Mouse (Mus musculus): Measurements from ENCODE around the gene Aldh1a1. TPM values are rescaled to one million over a fixed set of nuclear protein-coding genes. Genes with fewer than 3 reads are reported as not detected.

Gene Aldh1a1
- polyA plus RNA-seq (2015; fragmentation: Nextera tagmentation; extraction: Ambion mirVana), result 0.29 and 0.45 TPM in 2 replicates

DNA sequence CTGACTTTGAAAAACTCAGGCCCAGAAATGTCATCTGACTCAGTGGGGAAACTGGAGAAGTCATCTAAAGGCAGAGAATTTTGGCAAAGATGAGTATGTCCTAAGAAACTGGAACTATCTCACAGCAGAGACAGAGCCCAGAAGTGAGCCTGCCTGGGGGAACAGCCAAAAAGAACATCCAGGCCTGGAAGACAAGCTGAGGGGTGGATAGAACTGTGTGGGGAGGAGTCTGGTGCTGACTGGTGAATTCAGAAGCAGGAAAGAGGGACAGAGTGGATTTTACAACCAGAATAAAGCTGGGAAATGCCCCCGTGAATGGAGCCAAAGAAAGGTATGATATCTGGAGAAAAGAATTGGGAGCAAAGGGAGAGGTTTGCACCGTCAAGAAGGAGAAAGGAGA, at the start of gene Aldh1a1:
Gene Aldh1a1, plus strand, starts transcription at position 225 of the 400 bp plus-strand sequence.
- H3K9me3 ChIP-seq, result no peaks in the 10 kb centered on the region
- H3K27ac ChIP-seq, result no peak within 1 kb of the TSS
- H3K4me2 ChIP-seq (replicated peaks), result no peak within 1 kb of the TSS
- H3K9ac ChIP-seq, result no peak within 1 kb of the TSS
- H3K4me3 ChIP-seq, result no peak within 1 kb of the TSS
- H3K4me1 ChIP-seq, result no peaks in the 10 kb centered on the region
- ATAC-seq (ENCODE audit: low FRiP score, low read depth), result no peak
- no peaks in the 10 kb centered on the region for H3K27me3 ChIP-seq
- WGBS, result 63% methylated on average over 2 of the region's 2 CpGs
- no peaks in the 10 kb centered on the region for H3K36me3 ChIP-seq

DNA sequence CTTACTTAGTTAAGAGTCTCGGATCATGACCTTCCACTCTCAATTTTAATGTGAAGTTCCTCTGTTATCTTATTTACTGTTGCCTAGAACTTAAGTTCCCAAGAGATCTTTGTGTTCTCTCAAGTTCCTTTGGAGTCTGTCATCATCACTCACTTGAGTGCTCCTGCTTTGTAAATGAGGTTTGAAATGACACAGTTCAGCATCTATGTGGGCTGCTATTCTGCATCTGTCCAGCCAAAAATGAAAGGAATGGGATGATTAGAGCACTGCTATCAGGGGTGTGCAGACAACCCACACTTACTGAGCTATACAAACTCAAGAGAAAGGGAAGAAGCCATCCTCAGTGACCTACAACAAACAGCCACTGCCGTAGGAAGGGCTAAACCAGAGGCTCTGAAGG, 44.7 kb upstream of the Aldh1a1 start:
- no peak overlapping the region for H3K4me2 ChIP-seq (replicated peaks)

DNA sequence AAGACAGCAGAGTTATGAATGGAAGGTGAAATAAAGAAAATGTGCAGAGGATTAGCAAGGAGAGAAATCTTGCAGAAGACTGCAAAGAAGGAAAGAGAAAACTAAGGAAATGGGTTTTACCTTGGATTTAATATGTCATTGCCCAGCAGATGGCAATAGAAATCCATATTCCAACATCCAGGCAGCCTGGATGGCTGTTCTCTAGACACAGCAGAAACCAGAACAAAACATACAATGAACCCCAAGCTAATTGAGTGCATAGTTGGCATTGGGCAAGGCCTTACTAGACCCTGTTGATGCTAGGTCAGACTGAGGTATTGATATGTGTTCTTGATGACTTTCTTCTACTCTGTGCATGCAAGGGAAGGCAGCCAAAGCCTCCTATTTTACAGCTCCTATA, 43.0 kb upstream of the Aldh1a1 start:
- Histone ChIP-seq H3K27me3 (no peaks in the 10 kb centered on the region), H3K4me1 (no peaks in the 10 kb centered on the region), H3K9ac (no peak overlapping the region), H3K27ac (no peak overlapping the region), H3K4me3 (no peak overlapping the region), H3K36me3 (no peaks in the 10 kb centered on the region), H3K9me3 (no peaks in the 10 kb centered on the region), H3K4me2 (replicated peaks) (no peak overlapping the region)
- no peak for ATAC-seq (ENCODE audit: low FRiP score, low read depth)

More for the DNA sequence above, 44.7 kb upstream of the Aldh1a1 start:
- Histone ChIP-seq H3K9me3 (no peaks in the 10 kb centered on the region), H3K27me3 (no peaks in the 10 kb centered on the region), H3K4me1 (no peaks in the 10 kb centered on the region), H3K27ac (no peak overlapping the region), H3K4me3 (no peak overlapping the region), H3K9ac (no peak overlapping the region), H3K36me3 (no peaks in the 10 kb centered on the region)
- WGBS, result 82% methylated on average over 2 of the region's 2 CpGs
- ATAC-seq (ENCODE audit: low FRiP score, low read depth), result no peak

DNA sequence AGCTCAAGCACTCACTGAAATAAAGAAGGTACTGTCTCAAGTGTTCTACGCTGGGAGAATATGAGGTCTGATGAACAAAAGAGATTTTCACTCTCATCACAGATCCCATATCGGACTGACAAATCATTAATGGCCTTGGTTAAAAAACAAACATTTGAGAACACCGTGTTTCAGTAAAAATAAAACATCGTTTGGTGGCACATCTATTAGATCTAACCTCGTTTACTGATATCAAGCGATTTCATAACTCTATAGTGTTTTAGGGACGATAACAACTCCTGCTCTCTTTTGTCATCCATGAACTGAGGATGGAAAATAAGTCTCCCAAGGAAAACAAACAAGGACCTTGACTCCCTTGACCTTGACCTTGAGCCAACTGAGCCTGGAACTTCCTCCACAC, 41.5 kb upstream of the Aldh1a1 start:
- Histone ChIP-seq H3K27ac (no peak overlapping the region), H3K4me1 (no peaks in the 10 kb centered on the region), H3K36me3 (no peaks in the 10 kb centered on the region), H3K4me3 (no peak overlapping the region), H3K4me2 (replicated peaks) (no peak overlapping the region), H3K9me3 (no peaks in the 10 kb centered on the region), H3K27me3 (no peaks in the 10 kb centered on the region), H3K9ac (no peak overlapping the region)
- 90% methylated on average over 7 of the region's 7 CpGs for WGBS
- no peak for ATAC-seq (ENCODE audit: low FRiP score, low read depth)

DNA sequence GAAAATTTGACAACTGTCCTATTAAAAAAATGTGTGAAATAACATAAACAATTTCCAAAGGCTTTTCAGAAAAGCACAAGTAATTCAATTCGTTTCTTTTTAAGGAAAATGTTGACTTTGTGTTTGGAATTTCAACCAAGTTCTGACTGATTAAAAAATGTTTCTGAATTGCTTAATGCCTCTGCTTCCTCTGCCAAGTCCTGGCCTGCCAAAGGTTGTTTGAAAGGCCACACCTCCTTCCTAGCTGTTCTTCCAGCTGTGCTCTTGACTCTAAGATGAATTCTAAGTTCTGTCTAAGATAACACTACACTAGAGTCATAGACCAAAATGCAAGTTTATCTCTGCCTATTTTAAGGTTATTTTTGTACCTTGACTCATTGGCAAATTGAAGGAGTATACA, 8.0 kb upstream of the Aldh1a1 start:
- no peaks in the 10 kb centered on the region for H3K4me1 ChIP-seq
- no peak for ATAC-seq (ENCODE audit: low FRiP score, low read depth)
- no peak overlapping the region for H3K4me2 ChIP-seq (replicated peaks)
- whole genome bisulfite sequencing, result 71% methylated on average over 1 of the region's 1 CpGs
- H3K36me3 ChIP-seq, result no peaks in the 10 kb centered on the region
- no peak overlapping the region for H3K4me3 ChIP-seq
- no peaks in the 10 kb centered on the region for H3K27me3 ChIP-seq
- H3K27ac ChIP-seq, result no peak overlapping the region
- H3K9me3 ChIP-seq, result no peaks in the 10 kb centered on the region
- no peak overlapping the region for H3K9ac ChIP-seq

DNA sequence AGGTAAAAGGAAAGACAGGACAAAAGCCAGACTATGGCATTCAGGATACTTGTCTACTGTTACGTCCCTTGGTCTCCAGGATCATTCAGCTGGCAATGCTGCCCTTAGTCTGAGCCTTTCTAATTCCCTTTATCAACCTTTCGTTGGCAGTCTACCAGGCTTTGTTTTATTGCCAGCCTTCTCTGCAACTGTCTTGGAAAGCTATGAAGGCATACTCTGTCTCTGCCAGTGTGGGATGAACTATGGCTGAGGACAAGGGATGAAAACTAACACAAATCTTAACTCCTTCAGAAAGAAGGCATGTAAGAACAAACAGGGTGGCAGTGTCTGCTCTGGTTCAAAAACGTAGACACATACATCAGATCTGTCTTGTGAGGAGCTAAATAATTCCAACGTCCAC, 565 bp upstream of the Aldh1a1 start:
- Histone ChIP-seq H3K9me3 (no peaks in the 10 kb centered on the region), H3K4me1 (no peaks in the 10 kb centered on the region), H3K27ac (no peak overlapping the region), H3K4me2 (replicated peaks) (no peak overlapping the region), H3K9ac (no peak overlapping the region), H3K36me3 (no peaks in the 10 kb centered on the region), H3K27me3 (no peaks in the 10 kb centered on the region), H3K4me3 (no peak overlapping the region)
- no peak for ATAC-seq (ENCODE audit: low FRiP score, low read depth)
- WGBS, result 69% methylated on average over 4 of the region's 4 CpGs

DNA sequence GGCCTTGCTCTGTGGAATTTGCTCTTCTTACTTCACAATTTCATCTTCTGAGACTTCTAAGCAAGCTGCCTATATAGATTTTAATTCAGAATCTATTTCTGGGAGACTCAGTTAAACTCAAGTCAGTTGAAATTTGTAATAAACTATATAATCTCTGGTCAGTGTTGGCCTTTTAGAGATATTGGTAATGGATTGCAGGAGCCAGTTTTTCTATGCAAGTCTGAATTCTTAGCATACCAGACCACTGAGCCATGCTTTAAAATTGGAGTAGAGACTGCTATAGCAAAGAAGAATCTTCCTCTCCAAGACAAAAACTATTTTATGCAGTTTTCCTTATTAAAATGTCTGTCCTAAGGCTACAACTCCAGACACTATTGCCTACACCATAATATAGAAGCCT, 4.0 kb downstream of the Aldh1a1 start:
- ATAC-seq (ENCODE audit: low FRiP score, low read depth), result no peak
- no peaks in the 10 kb centered on the region for H3K36me3 ChIP-seq
- H3K27me3 ChIP-seq, result no peaks in the 10 kb centered on the region
- no peak overlapping the region for H3K4me2 ChIP-seq (replicated peaks)
- no peaks in the 10 kb centered on the region for H3K4me1 ChIP-seq
- H3K9ac ChIP-seq, result no peak overlapping the region
- no peak overlapping the region for H3K4me3 ChIP-seq
- no peaks in the 10 kb centered on the region for H3K9me3 ChIP-seq
- H3K27ac ChIP-seq, result no peak overlapping the region

DNA sequence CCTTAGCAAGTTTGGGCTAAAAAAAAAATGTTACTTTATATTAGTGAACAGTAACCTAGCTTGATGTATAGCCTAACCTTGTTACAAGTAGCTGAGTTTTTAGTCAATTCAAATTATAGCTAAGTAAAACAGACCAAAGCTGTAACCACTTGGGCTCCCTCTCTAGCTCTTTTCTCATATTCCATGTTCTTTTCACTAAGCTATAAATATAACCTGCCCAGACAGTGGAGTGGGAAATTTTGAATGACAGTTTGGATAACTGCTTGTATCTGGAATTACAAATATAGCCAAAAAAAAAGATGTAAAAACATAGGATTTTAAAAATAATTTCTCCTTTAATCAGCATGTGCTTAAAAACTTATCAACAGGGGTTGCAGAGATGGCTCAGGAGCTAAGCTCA, 12.8 kb downstream of the Aldh1a1 start:
- no peak overlapping the region for H3K9ac ChIP-seq
- H3K27me3 ChIP-seq, result no peaks in the 10 kb centered on the region
- H3K36me3 ChIP-seq, result no peaks in the 10 kb centered on the region
- H3K4me3 ChIP-seq, result no peak overlapping the region
- no peak overlapping the region for H3K4me2 ChIP-seq (replicated peaks)
- no peaks in the 10 kb centered on the region for H3K9me3 ChIP-seq
- no peak overlapping the region for H3K27ac ChIP-seq
- peaks cover 5% of the 10 kb centered on the region; the same call in 1 of the 2 replicates for H3K4me1 ChIP-seq
- no peak for ATAC-seq (ENCODE audit: low FRiP score, low read depth)

DNA sequence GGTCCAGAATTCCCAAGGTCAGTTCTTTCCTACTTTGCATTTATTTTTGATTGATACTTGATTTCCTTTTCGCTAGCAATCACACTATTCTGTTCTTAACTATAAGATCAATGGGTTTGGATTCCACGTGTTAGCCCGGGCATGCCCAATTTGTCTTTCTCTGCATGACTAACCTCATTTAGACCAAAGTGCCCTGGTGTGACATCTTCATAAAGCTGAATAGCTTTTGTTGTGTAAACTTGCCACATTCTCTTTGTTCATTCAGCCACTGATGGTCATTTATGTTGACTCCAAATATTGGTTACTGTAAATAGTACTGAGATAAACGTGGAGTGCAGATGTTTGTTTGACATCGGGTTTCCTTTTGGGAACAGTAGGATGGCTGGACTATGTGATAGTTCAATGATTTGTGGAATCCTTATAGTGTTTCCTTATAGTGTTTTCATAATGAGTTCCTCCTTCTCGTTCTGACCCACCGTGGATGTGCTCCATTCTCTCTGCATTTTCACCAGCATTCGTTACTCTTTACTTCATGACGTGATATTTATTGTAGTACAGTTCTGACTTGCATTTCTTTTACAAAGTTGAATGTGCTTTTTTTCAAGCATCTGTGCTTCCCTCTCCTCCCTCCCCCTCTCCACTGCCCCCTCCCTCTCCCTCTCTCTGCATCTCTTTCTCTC, 14.6 kb downstream of the Aldh1a1 start:
- Histone ChIP-seq H3K9ac (no peak overlapping the region), H3K4me3 (no peak overlapping the region), H3K4me1 (peaks cover 5% of the 10 kb centered on the region; the same call in 1 of the 2 replicates), H3K27ac (no peak overlapping the region), H3K27me3 (no peaks in the 10 kb centered on the region), H3K36me3 (no peaks in the 10 kb centered on the region), H3K9me3 (no peaks in the 10 kb centered on the region), H3K4me2 (replicated peaks) (no peak overlapping the region)
- no peak for ATAC-seq (ENCODE audit: low FRiP score, low read depth)
- 74% methylated on average over 9 of the region's 9 CpGs for whole genome bisulfite sequencing

DNA sequence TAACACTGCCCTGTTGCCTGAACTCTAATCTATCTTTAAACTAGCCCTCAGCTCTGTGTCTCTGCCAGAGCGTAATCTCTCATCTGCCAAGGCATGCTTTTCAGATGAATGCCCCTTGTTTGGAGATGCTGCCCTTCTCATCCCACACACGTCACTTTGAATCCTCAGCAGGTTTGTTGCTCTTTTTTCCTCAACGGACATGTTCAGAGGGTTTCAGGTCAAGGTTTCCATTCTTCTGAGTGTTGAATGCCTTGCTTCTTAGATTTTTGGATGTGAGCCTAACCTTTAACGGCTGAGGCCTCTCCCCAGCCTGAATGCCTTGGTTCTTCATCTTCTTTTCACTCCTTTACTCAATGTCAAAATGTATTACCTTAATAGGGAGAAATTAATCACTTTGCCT, 16.1 kb downstream of the Aldh1a1 start:
- Histone ChIP-seq H3K9ac (no peak overlapping the region), H3K4me2 (replicated peaks) (no peak overlapping the region), H3K4me1 (no peaks in the 10 kb centered on the region), H3K9me3 (no peaks in the 10 kb centered on the region), H3K27ac (no peak overlapping the region), H3K27me3 (no peaks in the 10 kb centered on the region), H3K36me3 (no peaks in the 10 kb centered on the region), H3K4me3 (no peak overlapping the region)
- no peak for ATAC-seq (ENCODE audit: low FRiP score, low read depth)
- WGBS, result 58% methylated on average over 4 of the region's 4 CpGs

DNA sequence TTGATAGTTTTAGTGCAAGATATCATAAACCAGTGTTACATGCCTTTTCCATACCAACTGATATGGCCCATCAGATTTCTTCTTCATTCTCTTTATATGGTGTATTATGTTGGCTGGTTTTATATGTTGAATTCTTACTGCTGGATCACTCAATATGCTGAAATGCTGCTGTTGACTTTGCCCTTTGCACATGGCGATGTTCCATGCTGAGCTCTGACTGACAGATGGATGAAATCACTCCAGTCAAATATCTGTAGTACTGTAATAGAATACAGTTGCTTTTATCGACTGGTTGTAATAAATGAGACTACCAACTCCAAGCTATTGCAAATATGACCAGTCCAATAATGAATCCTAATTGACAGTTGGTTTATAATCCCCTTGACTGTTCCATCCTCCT, 19.5 kb downstream of the Aldh1a1 start:
- Histone ChIP-seq H3K9me3 (no peaks in the 10 kb centered on the region), H3K9ac (no peak overlapping the region), H3K36me3 (no peaks in the 10 kb centered on the region), H3K4me1 (no peaks in the 10 kb centered on the region), H3K27ac (no peak overlapping the region), H3K4me3 (no peak overlapping the region), H3K4me2 (replicated peaks) (no peak overlapping the region), H3K27me3 (no peaks in the 10 kb centered on the region)
- ATAC-seq (ENCODE audit: low FRiP score, low read depth), result no peak
- WGBS, result 83% methylated on average over 2 of the region's 2 CpGs

DNA sequence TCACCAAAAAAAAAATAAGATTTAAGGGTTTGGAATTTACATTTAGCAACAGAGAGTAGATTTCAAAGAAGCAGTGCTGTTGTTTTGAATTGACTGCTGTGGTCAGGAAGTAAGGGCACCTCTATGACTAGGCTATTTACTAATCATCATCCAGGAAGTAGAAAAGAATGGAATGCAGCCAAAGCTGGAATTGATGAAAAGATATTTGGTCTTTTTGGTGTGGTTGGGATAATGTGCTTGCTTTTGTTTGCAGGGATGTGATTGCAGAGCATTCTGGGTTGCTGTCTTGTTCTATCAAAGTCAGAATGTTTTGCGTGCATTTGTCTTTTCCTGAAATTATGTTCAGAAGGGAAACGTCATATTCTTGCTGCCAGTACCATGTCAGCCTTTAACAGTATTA, 20.7 kb downstream of the Aldh1a1 start:
- Histone ChIP-seq H3K36me3 (no peaks in the 10 kb centered on the region), H3K4me2 (replicated peaks) (no peak overlapping the region), H3K4me3 (no peak overlapping the region), H3K4me1 (no peaks in the 10 kb centered on the region), H3K9ac (no peak overlapping the region), H3K9me3 (no peaks in the 10 kb centered on the region), H3K27ac (no peak overlapping the region), H3K27me3 (no peaks in the 10 kb centered on the region)
- WGBS, result 91% methylated on average over 2 of the region's 2 CpGs
- ATAC-seq (ENCODE audit: low FRiP score, low read depth), result no peak

DNA sequence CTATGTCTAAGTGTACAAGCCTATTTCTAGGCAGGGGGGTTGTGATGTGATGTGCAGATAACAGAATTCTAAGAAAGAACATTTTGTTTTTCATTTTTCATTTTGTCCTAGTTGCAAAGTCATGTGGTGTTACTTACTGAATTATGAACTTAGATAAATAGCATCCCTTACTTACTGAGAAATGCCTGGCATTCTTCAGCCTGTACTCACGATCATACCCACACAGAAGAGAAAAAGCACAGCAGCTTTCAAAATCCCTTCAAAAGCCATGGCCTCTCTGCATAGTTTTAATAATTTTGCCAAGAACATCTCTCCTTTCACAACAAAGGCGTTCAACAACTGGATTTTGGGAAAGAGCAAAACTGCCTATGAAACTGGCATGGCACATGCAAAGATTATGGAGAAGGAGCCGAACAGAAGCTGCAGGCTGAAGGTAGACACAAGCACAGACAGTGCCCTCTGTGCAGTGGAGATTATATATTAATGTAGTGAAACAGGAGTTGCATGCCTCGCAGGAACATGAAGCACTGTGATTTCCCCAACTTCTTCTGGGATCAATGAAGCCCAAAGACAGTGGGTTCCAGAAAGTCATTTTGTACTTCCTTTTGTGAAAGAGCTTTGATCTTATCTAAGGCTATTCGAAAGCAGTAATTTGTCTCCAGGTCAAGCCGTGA, 21.3 kb downstream of the Aldh1a1 start:
- Histone ChIP-seq H3K4me2 (replicated peaks) (no peak overlapping the region), H3K27me3 (no peaks in the 10 kb centered on the region), H3K9ac (no peak overlapping the region), H3K4me1 (no peaks in the 10 kb centered on the region), H3K4me3 (no peak overlapping the region), H3K27ac (no peak overlapping the region), H3K36me3 (no peaks in the 10 kb centered on the region), H3K9me3 (no peaks in the 10 kb centered on the region)
- 52% methylated on average over 6 of the region's 6 CpGs for WGBS
- ATAC-seq (ENCODE audit: low FRiP score, low read depth), result no peak

Data from limb, embryonic 13.5 days (tissue).